Mouse (Mus musculus): ENCODE measurements around the gene Fanca. TPM values are rescaled to one million over a fixed set of nuclear protein-coding genes. Genes with fewer than 3 reads are reported as not detected.

The Fanca gene
- polyA plus RNA-seq, 1 experiment = 37.4 TPM

GRCm38 (mm10) chr8:123228416-123228815 is 90.0 kb downstream of the Fanca start:
- no peaks in the 10 kb centered on the region for H3K4me1 ChIP-seq (ENCODE audit: control insufficient read depth, insufficient read depth, low read length)
- TF ChIP-seq POLR2A (IDR thresholded peaks at IDR 0.05; ENCODE audit: low read depth, low read length) = no peak
- no peak for TF ChIP-seq CTCF (IDR thresholded peaks at IDR 0.05; ENCODE audit: borderline replicate concordance, insufficient read depth, low read length)
- H3K27ac ChIP-seq (ENCODE audit: insufficient read depth, low read length) = no peak overlapping the region
- no peak overlapping the region for H3K4me3 ChIP-seq (ENCODE audit: insufficient read depth, low read length)

- H3K4me1 ChIP-seq (ENCODE audit: control insufficient read depth, insufficient read depth, low read length) = 0 out of 2 replicates have a peak, but pooled peaks cover 4% of the 10 kb centered on the region
- peak within 1 kb of the TSS; percentile 66 for H3K4me3 ChIP-seq (ENCODE audit: insufficient read depth, low read length)
- TF ChIP-seq CTCF (IDR thresholded peaks at IDR 0.05; ENCODE audit: borderline replicate concordance, insufficient read depth, low read length) (no peak), POLR2A (IDR thresholded peaks at IDR 0.05; ENCODE audit: low read depth, low read length) (peak; percentile 99)
- 0 out of 2 replicates have a peak within 1 kb of the TSS, but pooled peaks have one; percentile 36 for H3K27ac ChIP-seq (ENCODE audit: insufficient read depth, low read length)
These were observed 93.8 kb downstream of the Fanca start, which contains the start of gene Cdk10 for GRCm38 (mm10) chr8:123224278-123225266. TSS of gene Cdk10 (plus strand) at chr8:123224842.

GRCm38 (mm10) chr8:123220917-123221316 is 97.5 kb downstream of the Fanca start:
- no peak for TF ChIP-seq CTCF (IDR thresholded peaks at IDR 0.05; ENCODE audit: borderline replicate concordance, insufficient read depth, low read length)
- no peak for TF ChIP-seq POLR2A (IDR thresholded peaks at IDR 0.05; ENCODE audit: low read depth, low read length)
- Histone ChIP-seq H3K4me1 (ENCODE audit: control insufficient read depth, insufficient read depth, low read length) (0 out of 2 replicates have a peak, but pooled peaks cover 4% of the 10 kb centered on the region), H3K27ac (ENCODE audit: insufficient read depth, low read length) (no peak overlapping the region), H3K4me3 (ENCODE audit: insufficient read depth, low read length) (no peak overlapping the region)

Other genes starting within 250 kb of the Fanca start
- gene Rpl13, start 216.2 kb downstream of the Fanca start, polyA plus RNA-seq (2011; ENCODE audit: insufficient read length, low read depth, missing spikeins) = 1,585 and 1,789 TPM in 2 replicates
- gene Cpne7, start 201.2 kb downstream of the Fanca start, polyA plus RNA-seq (2011; ENCODE audit: insufficient read length, low read depth, missing spikeins) = 0.80 and 0.90 TPM in 2 replicates
- 1.1 TPM in 1 of 2 replicates, not detected in the other for gene Sult5a1, start 160.3 kb downstream of the Fanca start, polyA plus RNA-seq (2011; ENCODE audit: insufficient read length, low read depth, missing spikeins)
- gene Dpep1, start 132.3 kb downstream of the Fanca start, polyA plus RNA-seq (2011; ENCODE audit: insufficient read length, low read depth, missing spikeins) = 13.6 and 14.5 TPM in 2 replicates
- 68.8 and 76.4 TPM in 2 replicates for gene Chmp1a, start 105.8 kb downstream of the Fanca start, polyA plus RNA-seq (2011; ENCODE audit: insufficient read length, low read depth, missing spikeins)
- gene Spata33, start 105.7 kb downstream of the Fanca start, polyA plus RNA-seq (2011; ENCODE audit: insufficient read length, low read depth, missing spikeins) = 1.4 and 2.9 TPM in 2 replicates
- 36.4 and 36.6 TPM in 2 replicates for gene Cdk10, start 93.7 kb downstream of the Fanca start, polyA plus RNA-seq (2011; ENCODE audit: insufficient read length, low read depth, missing spikeins)
- gene Spata2l, start 82.3 kb downstream of the Fanca start, polyA plus RNA-seq (2011; ENCODE audit: insufficient read length, low read depth, missing spikeins) = 1.5 and 2.3 TPM in 2 replicates
- 11.0 and 13.2 TPM in 2 replicates for gene Zfp276, start 64.4 kb downstream of the Fanca start, polyA plus RNA-seq (2011; ENCODE audit: insufficient read length, low read depth, missing spikeins)
- 10.6 and 14.3 TPM in 2 replicates for gene Vps9d1, start 64.2 kb downstream of the Fanca start, polyA plus RNA-seq (2011; ENCODE audit: insufficient read length, low read depth, missing spikeins)
- gene Spire2, start 14.1 kb upstream of the Fanca start, polyA plus RNA-seq (2011; ENCODE audit: insufficient read length, low read depth, missing spikeins) = 3.0 and 4.7 TPM in 2 replicates
- gene Tcf25, start 55.2 kb upstream of the Fanca start, polyA plus RNA-seq (2011; ENCODE audit: insufficient read length, low read depth, missing spikeins) = 512 and 557 TPM in 2 replicates
- gene Mc1r, start 88.5 kb upstream of the Fanca start, polyA plus RNA-seq (2011; ENCODE audit: insufficient read length, low read depth, missing spikeins) = not detected in 2 replicates
- 25.5 and 32.0 TPM in 2 replicates for gene Tubb3, start 92.8 kb upstream of the Fanca start, polyA plus RNA-seq (2011; ENCODE audit: insufficient read length, low read depth, missing spikeins)
- gene Def8, start 105.0 kb upstream of the Fanca start, polyA plus RNA-seq (2011; ENCODE audit: insufficient read length, low read depth, missing spikeins) = 33.5 and 36.4 TPM in 2 replicates
- 28.7 and 30.1 TPM in 2 replicates for gene Afg3l1, start 159.3 kb upstream of the Fanca start, polyA plus RNA-seq (2011; ENCODE audit: insufficient read length, low read depth, missing spikeins)
- gene Dbndd1, start 196.9 kb upstream of the Fanca start, polyA plus RNA-seq (2011; ENCODE audit: insufficient read length, low read depth, missing spikeins) = 0.45 TPM in 1 of 2 replicates, not detected in the other
- gene Gas8, start 200.3 kb upstream of the Fanca start, polyA plus RNA-seq (2011; ENCODE audit: insufficient read length, low read depth, missing spikeins) = 21.7 and 22.2 TPM in 2 replicates